Mouse (Mus musculus) neural tube, embryonic 13.5 days (tissue): ENCODE results near the gene AU015836. TPM values are rescaled to one million over a fixed set of nuclear protein-coding genes. Genes with fewer than 3 reads are reported as not detected.

Experiments
- ATAC-seq: fragments of 200-750 bp; cut with Nextera tagmentation; 2 replicates; pipeline ENCODE4 v1.8.0; 2017; ENCODE audit warnings: low read depth, mild to moderate bottlenecking, moderate TSS enrichment, moderate library complexity
- H3K27ac ChIP-seq: fragments of 300-500 bp; sonication (generic); replicated peaks from 2 replicates; pipeline ENCODE4 v1.5.1; 2015; ENCODE audit warnings: moderate library complexity, mild to moderate bottlenecking, inconsistent platforms
- H3K27me3 ChIP-seq: fragments of 300-500 bp; sonication (generic); 2 replicates; pipeline ENCODE4 v1.6.1; 2015; ENCODE audit warnings: mild to moderate bottlenecking, inconsistent platforms
- H3K36me3 ChIP-seq: fragments of 300-500 bp; sonication (generic); 2 replicates; pipeline ENCODE4 v1.6.1; 2015; ENCODE audit warnings: mild to moderate bottlenecking, inconsistent platforms
- H3K4me1 ChIP-seq: fragments of 300-500 bp; sonication (generic); replicated peaks from 2 replicates; pipeline ENCODE4 v1.6.1; 2015; ENCODE audit warnings: inconsistent platforms
- H3K4me2 ChIP-seq: fragments of 300-500 bp; sonication (generic); 2 replicates; pipeline ENCODE4 v1.6.1; 2015; ENCODE audit warnings: inconsistent platforms, mild to moderate bottlenecking, moderate library complexity
- H3K4me3 ChIP-seq: fragments of 300-500 bp; sonication (generic); 2 replicates; pipeline ENCODE4 v1.5.1; 2015; ENCODE audit warnings: mild to moderate bottlenecking, inconsistent platforms
- H3K9ac ChIP-seq: fragments of 300-500 bp; sonication (generic); 2 replicates; pipeline ENCODE4 v1.6.1; 2015; ENCODE audit warnings: moderate library complexity, mild to moderate bottlenecking, inconsistent platforms
- H3K9me3 ChIP-seq: fragments of 300-500 bp; sonication (generic); 2 replicates; pipeline ENCODE4 v1.6.1; 2016; ENCODE audit warnings: inconsistent platforms
- WGBS: fragments of 180-500 bp; shearing (Covaris S2); methylation state at CpG from one replicate; pipeline ENCODE4 v1.1.7; 2015; 5-methylcytosine and 5-hydroxymethylcytosine counted together
- polyA plus RNA-seq: library from polyadenylated mRNA; unstranded; fragments of >200 nt; fragmentation: Nextera tagmentation; extraction: Ambion mirVana; gene quantifications from 2 replicates; pipeline ENCODE4 v1.2.1, GENCODE M21; 2015

AU015836 gene
- polyA plus RNA-seq, 1 experiment from 2014 or later = not detected

DNA sequence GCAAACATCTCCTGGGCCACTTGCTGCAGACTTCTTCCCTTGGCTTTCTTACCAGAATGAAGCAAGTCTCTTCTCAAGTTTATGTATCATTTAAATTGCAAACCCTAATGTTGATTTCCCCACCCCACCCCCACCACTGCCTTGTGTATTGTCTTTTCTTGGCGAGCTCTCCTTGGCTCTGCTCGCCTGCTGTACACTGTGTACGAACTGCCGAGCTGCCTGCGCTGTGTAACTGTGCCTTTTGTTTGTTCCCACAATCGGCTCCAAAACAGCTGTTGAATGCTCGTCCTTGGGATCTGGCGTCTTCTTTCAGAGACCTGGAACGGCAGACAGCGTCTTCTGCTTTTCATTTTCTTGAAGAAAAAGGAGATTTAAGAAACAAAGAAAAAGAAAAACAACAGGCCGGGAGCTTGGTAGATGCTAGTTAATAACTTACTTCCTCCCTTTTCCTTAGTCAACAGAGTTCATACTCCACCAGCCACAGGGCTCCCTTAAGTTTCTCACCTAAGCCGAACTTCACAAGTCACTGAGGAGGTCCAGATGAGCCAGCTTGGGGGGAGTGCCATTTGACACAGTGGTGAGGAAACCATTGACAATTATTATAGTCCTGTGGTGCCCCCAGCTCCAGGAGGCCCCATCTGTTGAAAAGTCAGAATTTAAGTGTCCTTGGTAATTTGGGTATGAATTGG, 44.2 kb downstream of the AU015836 start:
- ATAC-seq = no peak
- H3K9ac ChIP-seq = no peak overlapping the region
- no peaks in the 10 kb centered on the region for H3K36me3 ChIP-seq
- peak overlapping the region; percentile 14; the same call in 1 of the 2 replicates for H3K4me2 ChIP-seq
- no peaks in the 10 kb centered on the region for H3K9me3 ChIP-seq
- no peak overlapping the region for H3K27ac ChIP-seq
- H3K27me3 ChIP-seq = peaks cover 71% of the 10 kb centered on the region
- H3K4me1 ChIP-seq = 0 out of 2 replicates have a peak, but pooled peaks cover 6% of the 10 kb centered on the region
- WGBS = 24% methylated on average over 12 of the region's 12 CpGs
- H3K4me3 ChIP-seq = no peak overlapping the region

DNA sequence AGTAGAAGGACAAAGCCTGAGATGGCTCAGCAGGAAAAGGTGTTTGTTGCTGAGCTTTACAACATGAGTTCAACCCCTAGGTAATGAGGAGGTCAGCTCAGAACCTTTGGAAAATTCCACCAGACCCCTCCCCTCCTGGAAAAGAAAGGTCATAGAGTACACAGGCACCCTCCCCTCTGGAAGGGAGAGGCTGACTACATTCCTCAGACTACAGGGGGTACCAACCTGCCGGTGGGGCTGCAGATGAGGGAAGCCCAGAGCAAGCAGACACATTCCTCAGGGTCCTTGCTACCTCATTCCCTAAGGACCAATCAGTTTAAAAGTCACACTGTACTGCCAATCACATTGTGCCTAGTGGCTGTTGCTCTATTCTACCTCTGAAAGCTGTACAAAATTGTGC, 48.4 kb downstream of the AU015836 start:
- Histone ChIP-seq H3K27ac (no peak overlapping the region), H3K4me3 (no peak overlapping the region), H3K9ac (no peak overlapping the region), H3K36me3 (no peaks in the 10 kb centered on the region), H3K4me1 (0 out of 2 replicates have a peak, but pooled peaks cover 6% of the 10 kb centered on the region), H3K4me2 (no peak overlapping the region), H3K9me3 (no peaks in the 10 kb centered on the region), H3K27me3 (peaks cover 61% of the 10 kb centered on the region)
- ATAC-seq = no peak
- WGBS = 33% methylated on average over 1 of the region's 1 CpGs

DNA sequence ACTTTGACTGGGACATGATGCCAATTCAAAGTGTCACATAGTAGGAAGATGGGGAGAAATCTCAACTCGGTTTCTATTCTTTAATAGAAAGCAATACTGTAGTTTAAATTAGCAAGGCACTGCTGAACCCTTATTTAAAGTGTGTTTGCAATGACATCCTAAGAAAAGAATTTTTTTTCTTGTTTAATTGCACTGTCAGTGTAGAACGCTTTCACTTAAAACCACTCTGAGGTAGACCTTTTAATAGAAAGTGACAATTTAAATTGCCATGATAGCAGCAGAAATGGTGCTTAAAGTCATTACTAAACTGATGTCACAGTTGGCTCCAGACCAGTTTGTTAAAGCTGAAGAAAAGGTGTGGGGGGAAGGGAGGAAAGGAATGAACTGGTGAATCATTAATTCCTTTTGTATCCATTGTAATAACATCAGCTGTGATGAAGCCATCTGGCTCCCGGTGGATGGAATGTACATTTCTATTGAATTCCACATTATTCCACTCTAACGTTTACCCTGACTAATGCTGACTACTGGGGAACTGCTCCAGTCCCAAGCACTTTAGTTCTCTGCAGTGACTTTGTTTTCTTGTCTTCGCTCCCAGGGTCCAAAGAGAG, 53.9 kb downstream of the AU015836 start:
- Histone ChIP-seq H3K9ac (no peak overlapping the region), H3K9me3 (no peaks in the 10 kb centered on the region), H3K36me3 (no peaks in the 10 kb centered on the region), H3K4me1 (no peaks in the 10 kb centered on the region), H3K27ac (no peak overlapping the region), H3K4me2 (no peak overlapping the region), H3K4me3 (no peak overlapping the region), H3K27me3 (peaks cover 46% of the 10 kb centered on the region)
- 51% methylated on average over 5 of the region's 5 CpGs for WGBS
- ATAC-seq = no peak

Other genes with a start within 250 kb of the AU015836 start
- 25.5 and 31.2 TPM in 2 replicates for gene Pdk3, start 136.5 kb upstream of the AU015836 start, polyA plus RNA-seq
- gene Zfx, start 155.0 kb downstream of the AU015836 start, polyA plus RNA-seq = 20.0 and 25.6 TPM in 2 replicates
- gene Eif2s3x, start 244.2 kb downstream of the AU015836 start, polyA plus RNA-seq = 93.5 and 93.9 TPM in 2 replicates